Mouse (Mus musculus): ENCODE data around the gene Smc3. TPM values are rescaled to one million over a fixed set of nuclear protein-coding genes. Genes with fewer than 3 reads are reported as not detected.

Gene Smc3
- total and polyA plus RNA-seq, 3 experiments: 45.7 to 76.3 (median 56.0) TPM

DNA sequence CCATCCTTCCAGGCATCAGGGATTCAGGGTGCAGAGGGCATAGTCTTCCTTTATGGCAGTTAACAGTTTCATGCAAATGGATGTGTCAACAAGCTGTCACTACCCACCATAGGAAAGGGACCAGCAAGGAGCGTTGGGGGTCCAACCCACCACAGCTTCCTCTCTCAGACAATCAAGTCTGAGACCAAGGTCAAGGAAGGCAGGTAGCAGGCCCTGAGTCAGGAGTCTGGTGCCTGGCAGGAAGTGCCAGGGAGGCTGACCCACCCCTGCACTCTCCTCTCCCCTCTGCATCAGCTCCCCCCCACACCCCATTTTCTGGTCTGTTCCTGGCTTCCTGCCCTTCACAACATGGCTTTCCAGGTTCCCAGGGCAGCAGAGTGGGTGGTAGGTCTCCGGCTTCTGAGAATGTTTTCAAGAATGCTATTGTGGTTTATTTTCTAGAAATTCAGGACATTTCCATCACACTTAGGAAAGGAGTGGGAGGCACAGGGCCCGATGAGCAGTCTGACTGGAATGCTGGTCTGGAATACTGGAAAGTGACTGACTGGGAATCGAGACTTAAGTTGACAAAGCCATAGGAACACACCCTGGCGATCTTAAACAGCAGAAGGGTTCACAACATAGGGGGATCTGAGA is 45.1 kb upstream of the Smc3 start:
- dilution Hi-C loops (cut with MboI; ENCODE audit: extremely low pct_ligation_motif_present, extremely low pct_unique_long_range_greater_than_20kb, low sequenced_read_pairs): no loop called here
- DNase-seq (ENCODE audit: extremely low read depth): no peak
- no peak overlapping the region for H3K4me2 ChIP-seq (ENCODE audit: insufficient read depth, low read depth, poor library complexity, severe bottlenecking)

DNA sequence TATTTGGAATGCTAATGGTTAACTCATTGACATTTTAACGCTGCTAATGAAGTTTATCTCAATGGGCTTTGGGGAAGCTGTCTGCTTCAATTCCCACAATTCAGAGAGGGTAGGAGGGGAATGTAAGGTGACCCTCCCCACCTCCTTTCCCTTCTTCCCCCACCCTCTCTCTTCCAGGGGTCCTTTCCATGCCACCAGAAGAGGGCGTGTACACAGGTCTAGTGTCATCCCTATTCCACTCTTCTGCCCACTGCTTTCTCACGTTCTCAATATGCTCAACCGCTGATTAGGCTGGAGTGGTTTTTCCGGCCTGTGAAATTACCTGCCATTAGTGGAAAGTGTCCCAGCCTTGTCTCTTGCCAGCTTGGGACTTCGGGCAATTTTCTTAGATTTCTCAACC is 43.4 kb upstream of the Smc3 start:
- H3K9ac ChIP-seq (ENCODE audit: insufficient read depth, low read depth): no peak overlapping the region
- H3K79me2 ChIP-seq (replicated peaks; ENCODE audit: control insufficient read depth, extremely low read depth, insufficient read depth, poor library complexity, severe bottlenecking): no peaks in the 10 kb centered on the region
- H3K9me3 ChIP-seq (replicated peaks; ENCODE audit: low read length): peaks cover 6% of the 10 kb centered on the region
- no peaks in the 10 kb centered on the region for H3K36me3 ChIP-seq (replicated peaks in 1 of 2; ENCODE audit: control insufficient read depth in 1 of 2, insufficient read depth in 1 of 2, low read length in 1 of 2)
- no peak for DNase-seq (ENCODE audit: extremely low read depth)
- dilution Hi-C loops (cut with MboI; ENCODE audit: extremely low pct_ligation_motif_present, extremely low pct_unique_long_range_greater_than_20kb, low sequenced_read_pairs): no loop called here
- no peaks in the 10 kb centered on the region for H3K27me3 ChIP-seq (replicated peaks)
- in situ Hi-C loops (cut with MboI; ENCODE audit: low pct_ligation_motif_present, low pct_unique_long_range_greater_than_20kb, low sequenced_read_pairs): no loop called here
- H3K27ac ChIP-seq (ENCODE audit: insufficient read depth, low read depth): no peak overlapping the region
- no peak overlapping the region for H3K4me3 ChIP-seq (replicated peaks in 1 of 3; ENCODE audit: low read depth in 2 of 3, low read length in 2 of 3, poor library complexity in 1 of 3)
- no peak overlapping the region for H3K4me2 ChIP-seq (ENCODE audit: insufficient read depth, low read depth, poor library complexity, severe bottlenecking)
- H3K4me1 ChIP-seq (ENCODE audit: control insufficient read depth in 1 of 2, insufficient read depth in 2 of 2): peaks cover 8 to 20% of the 10 kb centered on the region in 2 experiments
- no peak for TF ChIP-seq SIN3A (IDR thresholded peaks at IDR 0.05; ENCODE audit: low read length)
- TF ChIP-seq MEF2A (IDR thresholded peaks at IDR 0.05; ENCODE audit: borderline replicate concordance, low read depth, low read length): no peak
- TF ChIP-seq NELFE (IDR thresholded peaks at IDR 0.05; ENCODE audit: low read depth, low read length): no peak
- TF ChIP-seq TBP (conservative IDR thresholded peaks at IDR 0.05; ENCODE audit: low read depth, low read length): no peak
- no peak for TF ChIP-seq MAFK (IDR thresholded peaks at IDR 0.05; ENCODE audit: insufficient replicate concordance, low read length)
- TF ChIP-seq MAX (IDR thresholded peaks at IDR 0.05; ENCODE audit: low read length): no peak
- no peak for TF ChIP-seq MYC (IDR thresholded peaks at IDR 0.05; ENCODE audit: low read depth, low read length)

More for the DNA sequence above, 45.1 kb upstream of the Smc3 start:
- H3K9me3 ChIP-seq (replicated peaks; ENCODE audit: low read length): no peaks in the 10 kb centered on the region
- in situ Hi-C loops (cut with MboI; ENCODE audit: low pct_ligation_motif_present, low pct_unique_long_range_greater_than_20kb, low sequenced_read_pairs): no loop called here
- no peak for TF ChIP-seq JUND (conservative IDR thresholded peaks at IDR 0.05; ENCODE audit: low read depth, low read length)
- TF ChIP-seq TBP (conservative IDR thresholded peaks at IDR 0.05; ENCODE audit: low read depth, low read length): no peak
- no peak for TF ChIP-seq ETS1 (conservative IDR thresholded peaks at IDR 0.05; ENCODE audit: low read depth, low read length)
- no peak for TF ChIP-seq ZC3H11A (IDR thresholded peaks at IDR 0.05; ENCODE audit: low read depth, low read length)
- TF ChIP-seq MXI1 (IDR thresholded peaks at IDR 0.05; ENCODE audit: low read depth, low read length): no peak
- TF ChIP-seq ZNF384 (IDR thresholded peaks at IDR 0.05; ENCODE audit: low read depth, low read length): no peak
- TF ChIP-seq RAD21 (IDR thresholded peaks at IDR 0.05; ENCODE audit: low read depth, low read length): no peak
- no peak for TF ChIP-seq MAFK (IDR thresholded peaks at IDR 0.05; ENCODE audit: insufficient replicate concordance, low read length)
- TF ChIP-seq NRF1 (IDR thresholded peaks at IDR 0.05; ENCODE audit: low read depth, low read length): no peak
- no peak for TF ChIP-seq MAX (IDR thresholded peaks at IDR 0.05; ENCODE audit: low read length)
- TF ChIP-seq GABPA (IDR thresholded peaks at IDR 0.05; ENCODE audit: insufficient replicate concordance, low read depth, low read length): no peak
- TF ChIP-seq CTCF (conservative IDR thresholded peaks at IDR 0.05 in 1 of 2, IDR thresholded peaks at IDR 0.05 in 1 of 2; ENCODE audit: low read depth in 2 of 2, low read length in 2 of 2): no peak
- no peak overlapping the region for H3K9ac ChIP-seq (ENCODE audit: insufficient read depth, low read depth)
- peaks cover 8 to 20% of the 10 kb centered on the region in 2 experiments for H3K4me1 ChIP-seq (ENCODE audit: control insufficient read depth in 1 of 2, insufficient read depth in 2 of 2)
- H3K4me3 ChIP-seq (replicated peaks in 1 of 3; ENCODE audit: low read depth in 2 of 3, low read length in 2 of 3, poor library complexity in 1 of 3): no peak overlapping the region
- H3K27ac ChIP-seq (ENCODE audit: insufficient read depth, low read depth): no peak overlapping the region
- no peaks in the 10 kb centered on the region for H3K27me3 ChIP-seq (replicated peaks)
- no peaks in the 10 kb centered on the region for H3K79me2 ChIP-seq (replicated peaks; ENCODE audit: control insufficient read depth, extremely low read depth, insufficient read depth, poor library complexity, severe bottlenecking)
- no peaks in the 10 kb centered on the region for H3K36me3 ChIP-seq (replicated peaks in 1 of 2; ENCODE audit: control insufficient read depth in 1 of 2, insufficient read depth in 1 of 2, low read length in 1 of 2)

All from CH12.LX (cell line).